Mouse (Mus musculus) hindbrain, postnatal 0 days (tissue): ENCODE results near the gene Gm21750. TPM values are rescaled to one million over a fixed set of nuclear protein-coding genes. Genes with fewer than 3 reads are reported as not detected.
"Not testable (repeated sequence)": the region's sequence is repeated elsewhere in the genome, so short reads cannot be mapped to it uniquely, and the experiment has no call there.

Experiments
- ATAC-seq: fragments of 200-750 bp; cut with Nextera tagmentation; 2 replicates; pipeline ENCODE4 v1.8.0; 2017; ENCODE audit warnings: mild to moderate bottlenecking, moderate TSS enrichment, moderate library complexity
- DNase-seq: peaks from one replicate; pipeline ENCODE4 v3.0.0-alpha.2; 2015; ENCODE audit warnings: low spot score
- H3K27ac ChIP-seq: fragments of 300-500 bp; sonication (generic); 2 replicates; pipeline ENCODE4 v1.5.1; 2014; ENCODE audit warnings: mild to moderate bottlenecking
- H3K27me3 ChIP-seq: fragments of 300-500 bp; sonication (generic); 2 replicates; pipeline ENCODE4 v1.6.1; 2014; ENCODE audit warnings: low read length, mixed read lengths; ENCODE audit not compliant: insufficient read depth
- H3K36me3 ChIP-seq: fragments of 300-500 bp; sonication (generic); 2 replicates; pipeline ENCODE4 v1.6.1; 2014; ENCODE audit warnings: low read length, mixed read lengths; ENCODE audit not compliant: insufficient read depth
- H3K4me1 ChIP-seq: fragments of 300-500 bp; sonication (generic); 2 replicates; pipeline ENCODE4 v1.6.1; 2014; ENCODE audit warnings: antibody characterized with exemption, low read length, mixed read lengths; ENCODE audit not compliant: insufficient read depth
- H3K4me2 ChIP-seq: fragments of 300-500 bp; sonication (generic); 2 replicates; pipeline ENCODE4 v1.6.1; 2014; ENCODE audit warnings: low read depth, mild to moderate bottlenecking, low read length, moderate library complexity, mixed read lengths
- H3K4me3 ChIP-seq: fragments of 300-500 bp; sonication (generic); 2 replicates; pipeline ENCODE4 v1.5.1; 2014; ENCODE audit warnings: low read length
- H3K9ac ChIP-seq: fragments of 300-500 bp; sonication (generic); replicated peaks from 2 replicates; pipeline ENCODE4 v1.6.1; 2014; ENCODE audit warnings: mild to moderate bottlenecking, low read length, moderate library complexity, mixed read lengths
- H3K9me3 ChIP-seq: fragments of 300-500 bp; sonication (generic); 2 replicates; pipeline ENCODE4 v1.6.1; 2016; ENCODE audit warnings: low read length, mixed read lengths
- CTCF ChIP-seq: IDR thresholded peaks from 2 replicates; pipeline ENCODE4 v1.5.1; 2016; ENCODE audit warnings: antibody characterized with exemption, control low read depth, low read depth
- whole genome bisulfite sequencing: fragments of 180-500 bp; shearing (Covaris S2); extraction: QIAGEN DNeasy Blood & Tissue Kit; methylation state at CpG from one replicate; pipeline ENCODE4 v1.1.7; 2014; 5-methylcytosine and 5-hydroxymethylcytosine counted together
- polyA plus RNA-seq: library from polyadenylated mRNA; unstranded; fragments of >200 nt; fragmentation: Nextera tagmentation; extraction: Ambion mirVana; gene quantifications from 2 replicates; pipeline ENCODE4 v1.2.1, GENCODE M21; 2015
- total RNA-seq: library from RNA; depleted of rRNA; stranded (reverse); fragments of >200 nt; gene quantifications from 2 replicates; pipeline ENCODE4 v1.2.3, GENCODE M21; 2014; rRNA removed

Gene Gm21750
- total RNA-seq (not detected in 2 replicates), polyA plus RNA-seq (not detected in 2 replicates)

GRCm38 (mm10) chr14:73660925-73661324, at the start of gene Gm21750:
Gene Gm21750 (plus strand): TSS chr14:73661225.
- H3K27me3 ChIP-seq, DNase-seq, H3K4me2 ChIP-seq, H3K27ac ChIP-seq, H3K4me3 ChIP-seq, H3K4me1 ChIP-seq, ATAC-seq, H3K9ac ChIP-seq, H3K36me3 ChIP-seq, H3K9me3 ChIP-seq: not testable (repeated sequence)
- 72% methylated on average over 3 of the region's 3 CpGs for WGBS

GRCm38 (mm10) chr14:73614961-73615360, 46.1 kb upstream of the Gm21750 start:
- H3K36me3 ChIP-seq = not testable (repeated sequence)
- 75% methylated on average over 1 of the region's 1 CpGs for WGBS

GRCm38 (mm10) chr14:73620880-73621279, 40.1 kb upstream of the Gm21750 start:
- H3K36me3 ChIP-seq = no peaks in the 10 kb centered on the region
- no peaks in the 10 kb centered on the region for H3K4me1 ChIP-seq
- H3K4me3 ChIP-seq = no peak overlapping the region
- no peak for TF ChIP-seq CTCF
- no peaks in the 10 kb centered on the region for H3K27me3 ChIP-seq
- peaks cover 6% of the 10 kb centered on the region; the same call in 1 of the 2 replicates for H3K9me3 ChIP-seq
- no peak overlapping the region for H3K27ac ChIP-seq
- H3K4me2 ChIP-seq = no peak overlapping the region
- ATAC-seq = no peak
- WGBS = 80% methylated on average over 3 of the region's 3 CpGs
- DNase-seq = no peak
- no peak overlapping the region for H3K9ac ChIP-seq

More at GRCm38 (mm10) chr14:73614961-73615360, 46.1 kb upstream of the Gm21750 start:
- H3K4me2 ChIP-seq, ATAC-seq, H3K9me3 ChIP-seq, H3K27ac ChIP-seq, H3K4me1 ChIP-seq, H3K4me3 ChIP-seq, DNase-seq, H3K27me3 ChIP-seq, H3K9ac ChIP-seq: not testable (repeated sequence)

GRCm38 (mm10) chr14:73622988-73623387, 38.0 kb upstream of the Gm21750 start:
- ATAC-seq (no peak), DNase-seq (no peak)
- Histone ChIP-seq H3K4me3 (no peak overlapping the region), H3K9me3 (peaks cover 6% of the 10 kb centered on the region; the same call in 1 of the 2 replicates), H3K9ac (no peak overlapping the region), H3K27ac (no peak overlapping the region), H3K4me1 (no peaks in the 10 kb centered on the region), H3K36me3 (no peaks in the 10 kb centered on the region), H3K4me2 (no peak overlapping the region), H3K27me3 (no peaks in the 10 kb centered on the region)
- WGBS = 90% methylated on average over 1 of the region's 1 CpGs
- no peak for TF ChIP-seq CTCF

GRCm38 (mm10) chr14:73625469-73625868, 35.6 kb upstream of the Gm21750 start:
- Histone ChIP-seq H3K9ac (no peak overlapping the region), H3K4me2 (no peak overlapping the region), H3K27ac (no peak overlapping the region), H3K27me3 (no peaks in the 10 kb centered on the region), H3K4me1 (no peaks in the 10 kb centered on the region), H3K36me3 (no peaks in the 10 kb centered on the region), H3K9me3 (no peaks in the 10 kb centered on the region), H3K4me3 (no peak overlapping the region)
- no peak for DNase-seq
- no peak for ATAC-seq
- peak; percentile 27 for TF ChIP-seq CTCF
- 64% methylated on average over 3 of the region's 3 CpGs for WGBS

- Histone ChIP-seq H3K36me3 (no peaks in the 10 kb centered on the region), H3K4me3 (no peak overlapping the region), H3K27ac (no peak overlapping the region), H3K9ac (no peak overlapping the region), H3K4me2 (no peak overlapping the region), H3K4me1 (0 out of 2 replicates have a peak, but pooled peaks cover 4% of the 10 kb centered on the region), H3K27me3 (no peaks in the 10 kb centered on the region), H3K9me3 (no peaks in the 10 kb centered on the region)
- no peak for TF ChIP-seq CTCF
- WGBS = 78% methylated on average over 4 of the region's 4 CpGs
- ATAC-seq = no peak
- no peak for DNase-seq
Observed at GRCm38 (mm10) chr14:73631511-73631910, 29.5 kb upstream of the Gm21750 start.

- TF ChIP-seq CTCF = no peak
- Histone ChIP-seq H3K9ac (no peak overlapping the region), H3K36me3 (no peaks in the 10 kb centered on the region), H3K4me1 (0 out of 2 replicates have a peak, but pooled peaks cover 4% of the 10 kb centered on the region), H3K27me3 (no peaks in the 10 kb centered on the region), H3K9me3 (no peaks in the 10 kb centered on the region), H3K4me2 (no peak overlapping the region), H3K27ac (no peak overlapping the region), H3K4me3 (no peak overlapping the region)
- ATAC-seq (peak; percentile 95), DNase-seq (peak; percentile 83)
- 22% methylated on average over 9 of the region's 9 CpGs for WGBS
Observed at GRCm38 (mm10) chr14:73632648-73633263, 28.3 kb upstream of the Gm21750 start.
